Mouse (Mus musculus) hindlimb bud, embryonic 11.5 days (tissue): Measurements from ENCODE around the gene Fam185a.

ENCODE experiments used
- DNase-seq: peaks from one replicate; pipeline ENCODE4 v3.0.0-alpha.2; 2012; ENCODE audit warnings: low read depth, low spot score; ENCODE audit errors: extremely low spot score

Fam185a gene

DNA sequence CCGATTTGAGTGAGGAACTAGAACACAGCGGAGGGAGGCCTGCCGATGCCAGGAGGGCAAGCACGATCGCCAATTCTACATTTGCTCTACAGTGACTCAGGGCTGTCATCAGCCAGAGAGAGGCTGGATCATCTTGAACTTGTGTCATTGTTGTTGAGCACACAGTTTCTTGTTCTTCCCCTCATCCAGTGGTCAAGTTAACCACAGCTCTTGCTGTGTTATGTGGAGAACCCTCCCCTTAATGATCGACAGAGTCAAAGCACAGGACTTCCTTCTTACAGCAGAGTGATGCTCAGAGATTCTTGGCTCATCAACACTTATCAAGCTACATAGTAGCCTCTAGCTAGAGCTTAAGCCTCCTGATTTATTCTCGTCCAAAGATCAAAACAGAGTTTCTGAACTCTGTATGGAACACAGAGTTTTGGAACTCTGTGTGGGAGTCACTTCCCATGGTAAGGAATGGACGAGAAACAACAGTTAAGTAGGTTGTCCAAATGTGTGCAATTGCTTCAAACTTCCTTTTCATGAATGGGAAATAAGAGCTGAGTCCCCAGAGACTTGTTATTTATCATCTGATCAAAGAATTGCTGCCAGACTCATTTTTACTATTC, 104.5 kb downstream of the Fam185a start:
- DNase-seq = no peak
